Mouse (Mus musculus): ENCODE results near the gene D17H6S53E. TPM values are rescaled to one million over a fixed set of nuclear protein-coding genes. Genes with fewer than 3 reads are reported as not detected.
"Not testable (repeated sequence)": the region's sequence is repeated elsewhere in the genome, so short reads cannot be mapped to it uniquely, and the experiment has no call there.

D17H6S53E gene
- polyA plus RNA-seq, 1 experiment = 2.5 TPM

- no peaks in the 10 kb centered on the region for H3K27me3 ChIP-seq (ENCODE audit: control insufficient read depth, insufficient read depth, low read length)
- TF ChIP-seq CTCF (IDR thresholded peaks at IDR 0.05; ENCODE audit: control insufficient read depth, insufficient read depth, insufficient replicate concordance, low read depth, low read length) = no peak
- no peak for TF ChIP-seq POLR2A (IDR thresholded peaks at IDR 0.05; ENCODE audit: control insufficient read depth, low read depth, low read length)
- H3K4me1 ChIP-seq (ENCODE audit: control insufficient read depth, insufficient read depth, low read length) = peaks cover 5% of the 10 kb centered on the region
- no peak overlapping the region for H3K27ac ChIP-seq (ENCODE audit: control insufficient read depth, insufficient read depth, low read depth, low read length)
- H3K4me3 ChIP-seq (ENCODE audit: control insufficient read depth, low read depth, low read length) = no peak overlapping the region
- no peaks in the 10 kb centered on the region for H3K36me3 ChIP-seq (ENCODE audit: control insufficient read depth, insufficient read depth, low read length)
Observed at GRCm38 (mm10) chr17:35111774-35112173, 14.4 kb upstream of the D17H6S53E start.

GRCm38 (mm10) chr17:35115046-35116019 is 10.8 kb upstream of the D17H6S53E start, which contains the start of gene Ly6g5b:
Ly6g5b (minus strand) TSS chr17:35115428.
- Histone ChIP-seq H3K27ac (ENCODE audit: control insufficient read depth, insufficient read depth, low read depth, low read length) (no peak within 1 kb of the TSS), H3K27me3 (ENCODE audit: control insufficient read depth, insufficient read depth, low read length) (no peaks in the 10 kb centered on the region), H3K4me3 (ENCODE audit: control insufficient read depth, low read depth, low read length) (no peak within 1 kb of the TSS), H3K36me3 (ENCODE audit: control insufficient read depth, insufficient read depth, low read length) (no peaks in the 10 kb centered on the region; the same call in 1 of the 2 replicates), H3K4me1 (ENCODE audit: control insufficient read depth, insufficient read depth, low read length) (peaks cover 5% of the 10 kb centered on the region)
- TF ChIP-seq POLR2A (IDR thresholded peaks at IDR 0.05; ENCODE audit: control insufficient read depth, low read depth, low read length) (no peak), CTCF (IDR thresholded peaks at IDR 0.05; ENCODE audit: control insufficient read depth, insufficient read depth, insufficient replicate concordance, low read depth, low read length) (0 out of 2 replicates have a peak, but pooled peaks have one; percentile 9)

- TF ChIP-seq CTCF (IDR thresholded peaks at IDR 0.05; ENCODE audit: control insufficient read depth, insufficient read depth, insufficient replicate concordance, low read depth, low read length) (no peak), POLR2A (IDR thresholded peaks at IDR 0.05; ENCODE audit: control insufficient read depth, low read depth, low read length) (no peak)
- H3K36me3 ChIP-seq (ENCODE audit: control insufficient read depth, insufficient read depth, low read length) = no peaks in the 10 kb centered on the region; the same call in none of the 2 replicates
- H3K4me1 ChIP-seq (ENCODE audit: control insufficient read depth, insufficient read depth, low read length) = peaks cover 9% of the 10 kb centered on the region
- H3K27me3 ChIP-seq (ENCODE audit: control insufficient read depth, insufficient read depth, low read length) = no peaks in the 10 kb centered on the region
- peak overlapping the region; percentile 96 for H3K4me3 ChIP-seq (ENCODE audit: control insufficient read depth, low read depth, low read length)
- peak overlapping the region; percentile 79 for H3K27ac ChIP-seq (ENCODE audit: control insufficient read depth, insufficient read depth, low read depth, low read length)
Observed at GRCm38 (mm10) chr17:35120745-35121142, 5.4 kb upstream of the D17H6S53E start.

- no peaks in the 10 kb centered on the region; the same call in none of the 2 replicates for H3K36me3 ChIP-seq (ENCODE audit: control insufficient read depth, insufficient read depth, low read length)
Observed at GRCm38 (mm10) chr17:35121143-35121799, 4.9 kb upstream of the D17H6S53E start, which contains the start of gene Gpank1. Gpank1 (plus strand) TSS chr17:35121455.

GRCm38 (mm10) chr17:35121871-35122303 is 4.3 kb upstream of the D17H6S53E start, which contains the start of gene Csnk2b:
Csnk2b (minus strand) TSS chr17:35122053.
- H3K27ac ChIP-seq (ENCODE audit: control insufficient read depth, insufficient read depth, low read depth, low read length) = peak within 1 kb of the TSS; percentile 97
- H3K36me3 ChIP-seq (ENCODE audit: control insufficient read depth, insufficient read depth, low read length) = no peaks in the 10 kb centered on the region; the same call in none of the 2 replicates
- H3K27me3 ChIP-seq (ENCODE audit: control insufficient read depth, insufficient read depth, low read length) = no peaks in the 10 kb centered on the region
- peak within 1 kb of the TSS; percentile 96 for H3K4me3 ChIP-seq (ENCODE audit: control insufficient read depth, low read depth, low read length)
- H3K4me1 ChIP-seq (ENCODE audit: control insufficient read depth, insufficient read depth, low read length) = peaks cover 19% of the 10 kb centered on the region
- TF ChIP-seq CTCF (IDR thresholded peaks at IDR 0.05; ENCODE audit: control insufficient read depth, insufficient read depth, insufficient replicate concordance, low read depth, low read length) (no peak), POLR2A (IDR thresholded peaks at IDR 0.05; ENCODE audit: control insufficient read depth, low read depth, low read length) (no peak)

More at GRCm38 (mm10) chr17:35121143-35121799, 4.9 kb upstream of the D17H6S53E start, which contains the start of gene Gpank1:
- H3K27ac ChIP-seq (ENCODE audit: control insufficient read depth, insufficient read depth, low read depth, low read length) = peak within 1 kb of the TSS; percentile 97
- peak within 1 kb of the TSS; percentile 96 for H3K4me3 ChIP-seq (ENCODE audit: control insufficient read depth, low read depth, low read length)
- TF ChIP-seq CTCF (IDR thresholded peaks at IDR 0.05; ENCODE audit: control insufficient read depth, insufficient read depth, insufficient replicate concordance, low read depth, low read length) = no peak; the same call in 1 of the 2 replicates
- TF ChIP-seq POLR2A (IDR thresholded peaks at IDR 0.05; ENCODE audit: control insufficient read depth, low read depth, low read length) = peak; percentile 76
- H3K27me3 ChIP-seq (ENCODE audit: control insufficient read depth, insufficient read depth, low read length) = no peaks in the 10 kb centered on the region
- peaks cover 13% of the 10 kb centered on the region for H3K4me1 ChIP-seq (ENCODE audit: control insufficient read depth, insufficient read depth, low read length)

GRCm38 (mm10) chr17:35123287-35123686 is 2.9 kb upstream of the D17H6S53E start:
- Histone ChIP-seq H3K4me3 (ENCODE audit: control insufficient read depth, low read depth, low read length) (peak overlapping the region; percentile 56), H3K4me1 (ENCODE audit: control insufficient read depth, insufficient read depth, low read length) (peaks cover 27% of the 10 kb centered on the region)
- not testable (repeated sequence) for H3K36me3 ChIP-seq (ENCODE audit: control insufficient read depth, insufficient read depth, low read length); H3K27ac ChIP-seq (ENCODE audit: control insufficient read depth, insufficient read depth, low read depth, low read length); H3K27me3 ChIP-seq (ENCODE audit: control insufficient read depth, insufficient read depth, low read length)

GRCm38 (mm10) chr17:35124261-35124896 is 1.8 kb upstream of the D17H6S53E start:
- H3K27me3 ChIP-seq (ENCODE audit: control insufficient read depth, insufficient read depth, low read length); H3K36me3 ChIP-seq (ENCODE audit: control insufficient read depth, insufficient read depth, low read length); H3K27ac ChIP-seq (ENCODE audit: control insufficient read depth, insufficient read depth, low read depth, low read length); H3K4me3 ChIP-seq (ENCODE audit: control insufficient read depth, low read depth, low read length): not testable (repeated sequence)
- peaks cover 27% of the 10 kb centered on the region for H3K4me1 ChIP-seq (ENCODE audit: control insufficient read depth, insufficient read depth, low read length)

Measured in testis, adult 2 months (tissue).